Mouse (Mus musculus) urinary bladder, postnatal 14 days (tissue): Measurements from ENCODE around the gene Tent5a.

Experiments used
- DNase-seq: peaks from one replicate; pipeline ENCODE4 v3.0.0; 2021; ENCODE audit warnings: low spot score

The Tent5a gene

GRCm38 (mm10) chr9:85312473-85312872, 14.7 kb downstream of the Tent5a start, which contains the start of gene Gm11114:
Gm11114 (plus strand) TSS chr9:85312773.
- DNase-seq = no peak

GRCm38 (mm10) chr9:85303378-85303777, 23.8 kb downstream of the Tent5a start:
- no peak for DNase-seq

- DNase-seq = no peak
These were observed 24.3 kb downstream of the Tent5a start for GRCm38 (mm10) chr9:85302849-85303248.

GRCm38 (mm10) chr9:85274114-85274513, 53.0 kb downstream of the Tent5a start:
- DNase-seq = no peak
